Mouse (Mus musculus): Measurements from ENCODE around the gene Cmip.

GRCm38 (mm10) chr8:117329903-117330302 is 73.0 kb downstream of the Cmip start:
- TF ChIP-seq GABPA (IDR thresholded peaks at IDR 0.05; ENCODE audit: low read depth, low read length): no peak
- TF ChIP-seq CTCF (IDR thresholded peaks at IDR 0.05 in 2 of 3, conservative IDR thresholded peaks at IDR 0.05 in 1 of 3; ENCODE audit: control insufficient read depth in 1 of 3, insufficient read depth in 1 of 3, low read depth in 2 of 3, low read length in 3 of 3, poor library complexity in 1 of 3, severe bottlenecking in 1 of 3): no peak
- no peak for TF ChIP-seq NELFE (IDR thresholded peaks at IDR 0.05; ENCODE audit: low read depth, low read length)
- TF ChIP-seq ELF1 (IDR thresholded peaks at IDR 0.05; ENCODE audit: low read depth, low read length): no peak
- no peak for TF ChIP-seq ZNF384 (IDR thresholded peaks at IDR 0.05; ENCODE audit: low read depth, low read length)
- no peak for TF ChIP-seq MXI1 (IDR thresholded peaks at IDR 0.05; ENCODE audit: low read depth, low read length)
- TF ChIP-seq POLR2A (IDR thresholded peaks at IDR 0.05; ENCODE audit: control insufficient read depth in 1 of 2, insufficient read depth in 1 of 2, low read depth in 1 of 2, low read length in 2 of 2, poor library complexity in 1 of 2): no peak
- no peak for TF ChIP-seq MYB (IDR thresholded peaks at IDR 0.05; ENCODE audit: low read depth, low read length)
- TF ChIP-seq USF1 (IDR thresholded peaks at IDR 0.05; ENCODE audit: low read depth, low read length): no peak
- TF ChIP-seq JUND (IDR thresholded peaks at IDR 0.05; ENCODE audit: low read depth, low read length): no peak
- TF ChIP-seq POLR2AphosphoS5 (IDR thresholded peaks at IDR 0.05; ENCODE audit: borderline replicate concordance, low read depth, low read length): no peak

Data from MEL (cell line).